Mouse (Mus musculus): ENCODE measurements at regions not wholly inside any gene's neighbourhood (a gene's known extent, or its start where the extent isn't known, plus 50 kb on each side); places are given as distances from the start of the nearest gene placed in this dataset.

GRCm38 (mm10) chr17:54656553-54656952 is 357.7 kb upstream of the Slc5a7 start:
- H3K36me3 ChIP-seq (ENCODE audit: insufficient read depth, low read length): no peaks in the 10 kb centered on the region
- no peak overlapping the region for H3K4me3 ChIP-seq (replicated peaks; ENCODE audit: low read depth, low read length)
- no peaks in the 10 kb centered on the region for H3K9me3 ChIP-seq (replicated peaks; ENCODE audit: low read length)
- H3K27ac ChIP-seq: no peak overlapping the region
- no peaks in the 10 kb centered on the region for H3K27me3 ChIP-seq (ENCODE audit: insufficient read depth, low read length)
- TF ChIP-seq CTCF (IDR thresholded peaks at IDR 0.05; ENCODE audit: low read depth): no peak
- ATAC-seq (replicated peaks; ENCODE audit: low FRiP score, low read depth): no peak
- H3K4me2 ChIP-seq (ENCODE audit: low read length): no peak overlapping the region
- no peak overlapping the region for H3K9ac ChIP-seq (ENCODE audit: low read depth, low read length)
- DNase-seq (ENCODE audit: low spot score): peak; percentile 11
- H3K4me1 ChIP-seq (replicated peaks; ENCODE audit: insufficient read depth, low read length): no peaks in the 10 kb centered on the region
